Mouse (Mus musculus) E14TG2a.4 (cell line): Measurements from ENCODE around the gene Tec.

Experiments used
- CTCF ChIP-seq: conservative IDR thresholded peaks from 2 replicates; pipeline ENCODE4 v1.5.1; 2014; ENCODE audit warnings: low read length
- POU5F1 ChIP-seq: IDR thresholded peaks from 2 replicates; pipeline ENCODE4 v1.6.1; 2014; ENCODE audit warnings: low read length, borderline replicate concordance

DNA sequence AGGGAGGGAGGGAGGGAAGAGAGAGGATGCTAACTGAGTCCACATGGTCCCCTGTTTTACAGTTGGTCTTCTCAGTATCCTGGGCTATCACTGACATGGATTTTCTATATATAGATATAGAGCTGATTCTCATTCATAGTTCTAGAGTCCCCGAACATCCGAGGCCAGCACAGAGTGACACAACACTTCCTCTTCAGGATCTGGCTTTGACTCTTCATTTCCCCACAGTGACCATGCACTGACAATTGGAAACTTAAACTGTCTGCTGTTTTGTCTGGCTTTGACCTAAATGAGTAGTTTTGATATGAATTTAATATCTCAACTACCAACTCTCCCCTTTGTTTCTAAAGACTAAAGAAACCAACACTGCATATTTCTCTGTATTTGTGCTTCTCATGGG is 144.9 kb downstream of the Tec start:
- no peak for TF ChIP-seq CTCF
- no peak for TF ChIP-seq POU5F1
